Mouse (Mus musculus) CH12.LX (cell line): ENCODE measurements around the gene Rtp1.

ENCODE experiments used
- CTCF ChIP-seq, 2 experiments: IDR thresholded peaks in 1 of 2; conservative IDR thresholded peaks in 1 of 2; 2 replicates each; pipeline ENCODE4 v1.5.1; 2011 to 2012; ENCODE audit warnings: low read depth in 2 of 2, low read length in 2 of 2, improper control_type of control experiment in 1 of 2, inconsistent platforms in 1 of 2, mild to moderate bottlenecking in 1 of 2, moderate library complexity in 1 of 2
- ELF1 ChIP-seq: IDR thresholded peaks from 2 replicates; pipeline ENCODE4 v1.6.1; 2014; ENCODE audit warnings: low read depth, mild to moderate bottlenecking, inconsistent platforms, low read length, improper control_type of control experiment
- EP300 ChIP-seq: IDR thresholded peaks from 2 replicates; pipeline ENCODE4 v1.6.1; 2011; ENCODE audit warnings: low read length, improper control_type of control experiment
- ETS1 ChIP-seq: conservative IDR thresholded peaks from 2 replicates; pipeline ENCODE4 v1.6.1; 2012; ENCODE audit warnings: low read depth, mild to moderate bottlenecking, inconsistent platforms, low read length, improper control_type of control experiment, moderate library complexity
- JUN ChIP-seq: IDR thresholded peaks from 2 replicates; pipeline ENCODE4 v1.6.1; 2011; ENCODE audit warnings: low read depth, mild to moderate bottlenecking, low read length, improper control_type of control experiment, moderate library complexity; ENCODE audit not compliant: insufficient read depth
- KAT2A ChIP-seq: IDR thresholded peaks from 2 replicates; pipeline ENCODE4 v1.6.1; 2012; ENCODE audit warnings: low read length, improper control_type of control experiment, inconsistent platforms; ENCODE audit not compliant: insufficient replicate concordance
- MAFK ChIP-seq: IDR thresholded peaks from 2 replicates; pipeline ENCODE4 v1.6.1; 2011; ENCODE audit warnings: low read length, improper control_type of control experiment; ENCODE audit not compliant: insufficient replicate concordance
- MAX ChIP-seq: IDR thresholded peaks from 2 replicates; pipeline ENCODE4 v1.6.1; 2011; ENCODE audit warnings: low read length, improper control_type of control experiment
- MEF2A ChIP-seq: IDR thresholded peaks from 2 replicates; pipeline ENCODE4 v1.6.1; 2014; ENCODE audit warnings: low read depth, mild to moderate bottlenecking, inconsistent platforms, low read length, improper control_type of control experiment, borderline replicate concordance
- POLR2A ChIP-seq: IDR thresholded peaks from 2 replicates; pipeline ENCODE4 v1.6.1; 2011; ENCODE audit warnings: low read depth, mild to moderate bottlenecking, improper control_type of control experiment, low read length
- USF1 ChIP-seq: IDR thresholded peaks from 2 replicates; pipeline ENCODE4 v1.6.1; 2014; ENCODE audit warnings: low read depth, mild to moderate bottlenecking, inconsistent platforms, low read length, improper control_type of control experiment
- ZNF384 ChIP-seq: IDR thresholded peaks from 2 replicates; pipeline ENCODE4 v1.6.1; 2012; ENCODE audit warnings: low read depth, low read length, improper control_type of control experiment, inconsistent platforms

GRCm38 (mm10) chr16:23457338-23457737 lies 28.4 kb downstream of the Rtp1 start:
- TF ChIP-seq ETS1 (no peak), POLR2A (no peak), MAX (no peak), ZNF384 (no peak), CTCF (conservative IDR thresholded peaks at IDR 0.05 in 1 of 2, IDR thresholded peaks at IDR 0.05 in 1 of 2; ENCODE audit: low read depth in 2 of 2, low read length in 2 of 2) (no peak), JUN (no peak), EP300 (no peak), MEF2A (no peak), USF1 (no peak), KAT2A (no peak), MAFK (no peak), ELF1 (no peak)
